Mouse (Mus musculus) hindbrain, embryonic 10.5 days (tissue): Measurements from ENCODE around the gene Dnaja2. TPM values are rescaled to one million over a fixed set of nuclear protein-coding genes. Genes with fewer than 3 reads are reported as not detected.
A peak's percentile ranks its signal among the peaks of the same experiment; 100 is the strongest.

Source experiments
- DNase-seq: peaks from one replicate; pipeline ENCODE4 v3.0.0-alpha.2; 2017; ENCODE audit warnings: low spot score
- H3K27ac ChIP-seq: fragments of 300-500 bp; sonication (generic); 2 replicates; pipeline ENCODE4 v1.5.1; 2016; ENCODE audit warnings: mild to moderate bottlenecking, moderate library complexity
- H3K27me3 ChIP-seq: fragments of 300-500 bp; sonication (generic); 2 replicates; pipeline ENCODE4 v1.6.1; 2016; ENCODE audit warnings: mild to moderate bottlenecking; ENCODE audit not compliant: poor library complexity, insufficient read depth, severe bottlenecking
- H3K36me3 ChIP-seq: fragments of 300-500 bp; sonication (generic); 2 replicates; pipeline ENCODE4 v1.6.1; 2016; ENCODE audit warnings: mild to moderate bottlenecking, moderate library complexity
- H3K4me1 ChIP-seq: fragments of 300-500 bp; sonication (generic); replicated peaks from 2 replicates; pipeline ENCODE4 v1.6.1; 2016; ENCODE audit warnings: mild to moderate bottlenecking
- H3K4me3 ChIP-seq: fragments of 300-500 bp; sonication (generic); 2 replicates; pipeline ENCODE4 v1.5.1; 2016; ENCODE audit warnings: mild to moderate bottlenecking, moderate library complexity
- H3K9me3 ChIP-seq: fragments of 300-500 bp; sonication (generic); 2 replicates; pipeline ENCODE4 v1.6.1; 2016; ENCODE audit warnings: mild to moderate bottlenecking, moderate library complexity
- WGBS: fragments of 180-500 bp; shearing (Covaris S2); methylation state at CpG from one replicate; pipeline ENCODE4 v1.1.7; 2016; 5-methylcytosine and 5-hydroxymethylcytosine counted together
- polyA plus RNA-seq: library from polyadenylated mRNA; unstranded; fragments of >200 nt; fragmentation: Nextera tagmentation; extraction: Ambion mirVana; gene quantifications from 2 replicates; pipeline ENCODE4 v1.2.1, GENCODE M21; 2016

Gene Dnaja2
- polyA plus RNA-seq, 1 experiment from 2014 or later: 173 TPM

GRCm38 (mm10) chr8:85534163-85534562, 21.0 kb downstream of the Dnaja2 start:
- Histone ChIP-seq H3K27me3 (no peaks in the 10 kb centered on the region), H3K4me3 (no peak overlapping the region), H3K4me1 (no peaks in the 10 kb centered on the region), H3K9me3 (no peaks in the 10 kb centered on the region), H3K36me3 (peaks cover 76% of the 10 kb centered on the region), H3K27ac (no peak overlapping the region)
- 90% methylated on average over 1 of the region's 1 CpGs for WGBS
- no peak for DNase-seq

GRCm38 (mm10) chr8:85533434-85533833, 21.7 kb downstream of the Dnaja2 start:
- 92% methylated on average over 2 of the region's 2 CpGs for WGBS
- Histone ChIP-seq H3K4me3 (no peak overlapping the region), H3K4me1 (no peaks in the 10 kb centered on the region), H3K27me3 (no peaks in the 10 kb centered on the region), H3K36me3 (peaks cover 69% of the 10 kb centered on the region), H3K27ac (no peak overlapping the region), H3K9me3 (no peaks in the 10 kb centered on the region)
- no peak for DNase-seq

- no peaks in the 10 kb centered on the region for H3K4me1 ChIP-seq
- 85% methylated on average over 4 of the region's 4 CpGs for WGBS
- DNase-seq: no peak
- H3K9me3 ChIP-seq: no peaks in the 10 kb centered on the region
- no peak overlapping the region for H3K4me3 ChIP-seq
- H3K36me3 ChIP-seq: peaks cover 63% of the 10 kb centered on the region
- H3K27me3 ChIP-seq: no peaks in the 10 kb centered on the region
- H3K27ac ChIP-seq: no peak overlapping the region
Measured at GRCm38 (mm10) chr8:85532843-85533242, 22.3 kb downstream of the Dnaja2 start.

GRCm38 (mm10) chr8:85531471-85531870, 23.7 kb downstream of the Dnaja2 start:
- Histone ChIP-seq H3K9me3 (no peaks in the 10 kb centered on the region), H3K27ac (no peak overlapping the region), H3K27me3 (no peaks in the 10 kb centered on the region), H3K4me3 (no peak overlapping the region), H3K4me1 (no peaks in the 10 kb centered on the region), H3K36me3 (peaks cover 49% of the 10 kb centered on the region)
- DNase-seq: no peak
- WGBS: 91% methylated on average over 3 of the region's 3 CpGs

- whole genome bisulfite sequencing: 92% methylated on average over 1 of the region's 1 CpGs
- H3K36me3 ChIP-seq: peaks cover 42% of the 10 kb centered on the region
Measured at GRCm38 (mm10) chr8:85530717-85531116, 24.4 kb downstream of the Dnaja2 start.

GRCm38 (mm10) chr8:85528959-85529358, 26.2 kb downstream of the Dnaja2 start:
- H3K4me3 ChIP-seq: no peak overlapping the region
- WGBS: 84% methylated on average over 3 of the region's 3 CpGs
- no peak overlapping the region for H3K27ac ChIP-seq
- DNase-seq: no peak
- H3K4me1 ChIP-seq: no peaks in the 10 kb centered on the region
- H3K36me3 ChIP-seq: peaks cover 39% of the 10 kb centered on the region
- no peaks in the 10 kb centered on the region for H3K9me3 ChIP-seq
- no peaks in the 10 kb centered on the region for H3K27me3 ChIP-seq

More at GRCm38 (mm10) chr8:85530717-85531116, 24.4 kb downstream of the Dnaja2 start:
- DNase-seq: no peak
- H3K27ac ChIP-seq: no peak overlapping the region
- no peaks in the 10 kb centered on the region for H3K4me1 ChIP-seq
- no peaks in the 10 kb centered on the region for H3K9me3 ChIP-seq
- no peak overlapping the region for H3K4me3 ChIP-seq
- no peaks in the 10 kb centered on the region for H3K27me3 ChIP-seq

- H3K36me3 ChIP-seq: peaks cover 57% of the 10 kb centered on the region
- H3K9me3 ChIP-seq: no peaks in the 10 kb centered on the region
- DNase-seq: peak; percentile 56
- no peaks in the 10 kb centered on the region for H3K27me3 ChIP-seq
- no peak overlapping the region for H3K4me3 ChIP-seq
- no peak overlapping the region for H3K27ac ChIP-seq
- no peaks in the 10 kb centered on the region for H3K4me1 ChIP-seq
- WGBS: 38% methylated on average over 6 of the region's 6 CpGs
Measured at GRCm38 (mm10) chr8:85526105-85526504, 29.0 kb downstream of the Dnaja2 start.

GRCm38 (mm10) chr8:85524086-85524485, 31.1 kb downstream of the Dnaja2 start:
- H3K4me1 ChIP-seq: no peaks in the 10 kb centered on the region
- H3K27ac ChIP-seq: no peak overlapping the region
- no peak for DNase-seq
- H3K36me3 ChIP-seq: peaks cover 59% of the 10 kb centered on the region
- 96% methylated on average over 7 of the region's 7 CpGs for WGBS
- no peak overlapping the region for H3K4me3 ChIP-seq
- H3K27me3 ChIP-seq: no peaks in the 10 kb centered on the region
- H3K9me3 ChIP-seq: no peaks in the 10 kb centered on the region

- no peak overlapping the region for H3K4me3 ChIP-seq
- 94% methylated on average over 8 of the region's 8 CpGs for WGBS
Measured at GRCm38 (mm10) chr8:85521332-85521731, 33.8 kb downstream of the Dnaja2 start.

GRCm38 (mm10) chr8:85520586-85520985, 34.6 kb downstream of the Dnaja2 start:
- Histone ChIP-seq H3K4me1 (no peaks in the 10 kb centered on the region), H3K27ac (no peak overlapping the region), H3K4me3 (no peak overlapping the region), H3K36me3 (peaks cover 87% of the 10 kb centered on the region), H3K9me3 (no peaks in the 10 kb centered on the region), H3K27me3 (no peaks in the 10 kb centered on the region)
- DNase-seq: no peak
- 92% methylated on average over 4 of the region's 4 CpGs for WGBS

More at GRCm38 (mm10) chr8:85521332-85521731, 33.8 kb downstream of the Dnaja2 start:
- peaks cover 79% of the 10 kb centered on the region for H3K36me3 ChIP-seq
- H3K9me3 ChIP-seq: no peaks in the 10 kb centered on the region
- no peaks in the 10 kb centered on the region for H3K27me3 ChIP-seq
- no peak overlapping the region for H3K27ac ChIP-seq
- DNase-seq: no peak
- no peaks in the 10 kb centered on the region for H3K4me1 ChIP-seq

- WGBS: 90% methylated on average over 10 of the region's 10 CpGs
- H3K27ac ChIP-seq: no peak overlapping the region
- H3K36me3 ChIP-seq: peaks cover 88% of the 10 kb centered on the region
Measured at GRCm38 (mm10) chr8:85517956-85518355, 37.2 kb downstream of the Dnaja2 start.

GRCm38 (mm10) chr8:85517336-85517735, 37.8 kb downstream of the Dnaja2 start:
- DNase-seq: no peak
- H3K4me1 ChIP-seq: 0 out of 2 replicates have a peak, but pooled peaks cover 2% of the 10 kb centered on the region
- H3K9me3 ChIP-seq: no peaks in the 10 kb centered on the region
- H3K27me3 ChIP-seq: no peaks in the 10 kb centered on the region
- no peak overlapping the region for H3K27ac ChIP-seq
- no peak overlapping the region for H3K4me3 ChIP-seq
- WGBS: 77% methylated on average over 4 of the region's 4 CpGs
- H3K36me3 ChIP-seq: peaks cover 84% of the 10 kb centered on the region

More at GRCm38 (mm10) chr8:85517956-85518355, 37.2 kb downstream of the Dnaja2 start:
- Histone ChIP-seq H3K4me3 (no peak overlapping the region), H3K4me1 (0 out of 2 replicates have a peak, but pooled peaks cover under 1% of the 10 kb centered on the region), H3K9me3 (no peaks in the 10 kb centered on the region), H3K27me3 (no peaks in the 10 kb centered on the region)
- no peak for DNase-seq

- 76% methylated on average over 7 of the region's 7 CpGs for WGBS
- H3K36me3 ChIP-seq: peaks cover 83% of the 10 kb centered on the region
- H3K27me3 ChIP-seq: no peaks in the 10 kb centered on the region
Measured at GRCm38 (mm10) chr8:85515391-85515790, 39.8 kb downstream of the Dnaja2 start.

GRCm38 (mm10) chr8:85513283-85513682, 41.9 kb downstream of the Dnaja2 start:
- Histone ChIP-seq H3K27me3 (no peaks in the 10 kb centered on the region), H3K9me3 (no peaks in the 10 kb centered on the region), H3K27ac (no peak overlapping the region), H3K4me3 (no peak overlapping the region), H3K36me3 (peaks cover 91% of the 10 kb centered on the region), H3K4me1 (0 out of 2 replicates have a peak, but pooled peaks cover 2% of the 10 kb centered on the region)
- 85% methylated on average over 4 of the region's 4 CpGs for WGBS
- no peak for DNase-seq

More at GRCm38 (mm10) chr8:85515391-85515790, 39.8 kb downstream of the Dnaja2 start:
- no peaks in the 10 kb centered on the region for H3K9me3 ChIP-seq
- H3K4me3 ChIP-seq: no peak overlapping the region
- no peak overlapping the region for H3K27ac ChIP-seq
- 0 out of 2 replicates have a peak, but pooled peaks cover 2% of the 10 kb centered on the region for H3K4me1 ChIP-seq
- DNase-seq: no peak
